Mouse (Mus musculus) hindbrain, embryonic 16.5 days (tissue): ENCODE measurements around the gene Lrwd1. TPM values are rescaled to one million over a fixed set of nuclear protein-coding genes. Genes with fewer than 3 reads are reported as not detected.
A peak's percentile ranks its signal among the peaks of the same experiment; 100 is the strongest.

ENCODE experiments used
- ATAC-seq: fragments of 200-750 bp; cut with Nextera tagmentation; 2 replicates; pipeline ENCODE4 v1.8.0; 2017; ENCODE audit warnings: moderate TSS enrichment, moderate library complexity
- H3K27ac ChIP-seq: fragments of 300-500 bp; sonication (generic); 2 replicates; pipeline ENCODE4 v1.5.1; 2014; ENCODE audit warnings: low read depth, mild to moderate bottlenecking, control low read depth, low read length, moderate library complexity
- H3K27me3 ChIP-seq: fragments of 300-500 bp; sonication (generic); replicated peaks from 2 replicates; pipeline ENCODE4 v1.6.1; 2014; ENCODE audit warnings: low read length; ENCODE audit not compliant: control insufficient read depth, insufficient read depth
- H3K36me3 ChIP-seq: fragments of 300-500 bp; sonication (generic); 2 replicates; pipeline ENCODE4 v1.6.1; 2014; ENCODE audit warnings: mild to moderate bottlenecking, low read length, moderate library complexity, mixed read lengths; ENCODE audit not compliant: control insufficient read depth, insufficient read depth
- H3K4me1 ChIP-seq: fragments of 300-500 bp; sonication (generic); 2 replicates; pipeline ENCODE4 v1.6.1; 2014; ENCODE audit warnings: low read depth, low read length; ENCODE audit not compliant: control insufficient read depth, insufficient read depth
- H3K4me2 ChIP-seq: fragments of 300-500 bp; sonication (generic); 2 replicates; pipeline ENCODE4 v1.6.1; 2014; ENCODE audit warnings: mild to moderate bottlenecking, low read length, control low read depth, moderate library complexity
- H3K4me3 ChIP-seq: fragments of 300-500 bp; sonication (generic); 2 replicates; pipeline ENCODE4 v1.5.1; 2014; ENCODE audit warnings: mild to moderate bottlenecking, low read length, control low read depth, moderate library complexity
- H3K9ac ChIP-seq: fragments of 300-500 bp; sonication (generic); 2 replicates; pipeline ENCODE4 v1.6.1; 2014; ENCODE audit warnings: low read depth, mild to moderate bottlenecking, control low read depth, low read length, moderate library complexity
- H3K9me3 ChIP-seq: fragments of 300-500 bp; sonication (generic); 2 replicates; pipeline ENCODE4 v1.6.1; 2014; ENCODE audit warnings: mild to moderate bottlenecking, low read length, moderate library complexity; ENCODE audit not compliant: control insufficient read depth
- WGBS: fragments of 180-500 bp; shearing (Covaris S2); extraction: QIAGEN DNeasy Blood & Tissue Kit; methylation state at CpG from one replicate; pipeline ENCODE4 v1.1.7; 2014; 5-methylcytosine and 5-hydroxymethylcytosine counted together
- polyA plus RNA-seq: library from polyadenylated mRNA; unstranded; fragments of >200 nt; fragmentation: Nextera tagmentation; extraction: Ambion mirVana; gene quantifications from 2 replicates; pipeline ENCODE4 v1.2.1, GENCODE M21; 2015

Gene Lrwd1
- polyA plus RNA-seq, 1 experiment from 2014 or later: 25.2 TPM

GRCm38 (mm10) chr5:136084891-136085651 lies 50.8 kb downstream of the Lrwd1 start:
- Histone ChIP-seq H3K27me3 (no peaks in the 10 kb centered on the region), H3K36me3 (no peaks in the 10 kb centered on the region), H3K4me2 (peak overlapping the region; percentile 93), H3K4me3 (peak overlapping the region; percentile 74), H3K9ac (peak overlapping the region; percentile 77), H3K27ac (peak overlapping the region; percentile 44; the same call in 1 of the 2 replicates), H3K9me3 (no peaks in the 10 kb centered on the region), H3K4me1 (peaks cover 16% of the 10 kb centered on the region)
- ATAC-seq: peak; percentile 27; the same call in 1 of the 2 replicates
- WGBS: 5% methylated on average over 21 of the region's 21 CpGs

- peaks cover 16% of the 10 kb centered on the region for H3K4me1 ChIP-seq
- H3K27me3 ChIP-seq: no peaks in the 10 kb centered on the region
- H3K4me3 ChIP-seq: peak overlapping the region; percentile 74
- H3K36me3 ChIP-seq: no peaks in the 10 kb centered on the region
- H3K9me3 ChIP-seq: no peaks in the 10 kb centered on the region
- peak overlapping the region; percentile 56; the same call in 1 of the 2 replicates for H3K27ac ChIP-seq
- 2% methylated on average over 23 of the region's 23 CpGs for WGBS
- peak overlapping the region; percentile 77 for H3K9ac ChIP-seq
- peak; percentile 48 for ATAC-seq
- H3K4me2 ChIP-seq: peak overlapping the region; percentile 93
Measured at GRCm38 (mm10) chr5:136084144-136084881, 51.6 kb downstream of the Lrwd1 start.

- 0% methylated on average over 24 of the region's 28 CpGs for WGBS
- Histone ChIP-seq H3K4me1 (peaks cover 16% of the 10 kb centered on the region), H3K4me2 (peak within 1 kb of the TSS; percentile 93), H3K36me3 (no peaks in the 10 kb centered on the region), H3K9ac (peak within 1 kb of the TSS; percentile 77), H3K27ac (peak within 1 kb of the TSS; percentile 56; the same call in 1 of the 2 replicates), H3K27me3 (no peaks in the 10 kb centered on the region), H3K9me3 (no peaks in the 10 kb centered on the region), H3K4me3 (peak within 1 kb of the TSS; percentile 74)
- ATAC-seq: peak; percentile 97
Measured at GRCm38 (mm10) chr5:136083669-136084107, 52.2 kb downstream of the Lrwd1 start, which contains the start of gene Rasa4. TSS of gene Rasa4 (plus strand) at chr5:136083916.

GRCm38 (mm10) chr5:136082345-136082744 lies 53.5 kb downstream of the Lrwd1 start:
- no peaks in the 10 kb centered on the region for H3K9me3 ChIP-seq
- no peak overlapping the region for H3K4me3 ChIP-seq
- no peak overlapping the region for H3K4me2 ChIP-seq
- H3K4me1 ChIP-seq: peaks cover 16% of the 10 kb centered on the region
- ATAC-seq: no peak
- no peaks in the 10 kb centered on the region for H3K36me3 ChIP-seq
- 83% methylated on average over 4 of the region's 4 CpGs for WGBS
- no peak overlapping the region for H3K9ac ChIP-seq
- H3K27me3 ChIP-seq: no peaks in the 10 kb centered on the region
- no peak overlapping the region for H3K27ac ChIP-seq

GRCm38 (mm10) chr5:136078136-136078535 lies 57.7 kb downstream of the Lrwd1 start:
- Histone ChIP-seq H3K4me2 (no peak overlapping the region), H3K4me3 (no peak overlapping the region), H3K27ac (no peak overlapping the region), H3K9ac (no peak overlapping the region), H3K9me3 (no peaks in the 10 kb centered on the region), H3K36me3 (no peaks in the 10 kb centered on the region), H3K27me3 (no peaks in the 10 kb centered on the region; the same call in 1 of the 2 replicates), H3K4me1 (no peaks in the 10 kb centered on the region)
- WGBS: 95% methylated on average over 5 of the region's 5 CpGs
- ATAC-seq: no peak

- H3K4me1 ChIP-seq: no peaks in the 10 kb centered on the region
- 83% methylated on average over 9 of the region's 9 CpGs for WGBS
- no peak for ATAC-seq
- no peak overlapping the region for H3K4me2 ChIP-seq
- H3K4me3 ChIP-seq: no peak overlapping the region
- no peaks in the 10 kb centered on the region; the same call in 1 of the 2 replicates for H3K27me3 ChIP-seq
- H3K27ac ChIP-seq: no peak overlapping the region
- H3K36me3 ChIP-seq: no peaks in the 10 kb centered on the region
- H3K9ac ChIP-seq: no peak overlapping the region
- H3K9me3 ChIP-seq: no peaks in the 10 kb centered on the region
Measured at GRCm38 (mm10) chr5:136077001-136077550, 58.8 kb downstream of the Lrwd1 start.

- 0 out of 2 replicates have a peak, but pooled peaks have one; percentile 6 for ATAC-seq
- Histone ChIP-seq H3K27me3 (no peaks in the 10 kb centered on the region; the same call in 1 of the 2 replicates), H3K27ac (no peak overlapping the region), H3K4me2 (no peak overlapping the region), H3K4me3 (no peak overlapping the region), H3K4me1 (no peaks in the 10 kb centered on the region), H3K36me3 (no peaks in the 10 kb centered on the region), H3K9me3 (no peaks in the 10 kb centered on the region), H3K9ac (no peak overlapping the region)
- WGBS: 33% methylated on average over 7 of the region's 7 CpGs
Measured at GRCm38 (mm10) chr5:136076284-136076683, 59.6 kb downstream of the Lrwd1 start.

- H3K4me3 ChIP-seq: no peak overlapping the region
- no peaks in the 10 kb centered on the region; the same call in 1 of the 2 replicates for H3K27me3 ChIP-seq
- H3K4me1 ChIP-seq: no peaks in the 10 kb centered on the region
- no peak for ATAC-seq
- no peak overlapping the region for H3K4me2 ChIP-seq
- H3K9ac ChIP-seq: no peak overlapping the region
- no peaks in the 10 kb centered on the region for H3K36me3 ChIP-seq
- H3K27ac ChIP-seq: no peak overlapping the region
- no peaks in the 10 kb centered on the region for H3K9me3 ChIP-seq
- 91% methylated on average over 5 of the region's 5 CpGs for WGBS
Measured at GRCm38 (mm10) chr5:136075076-136075475, 60.8 kb downstream of the Lrwd1 start.

GRCm38 (mm10) chr5:136073526-136073925 lies 62.3 kb downstream of the Lrwd1 start:
- H3K9ac ChIP-seq: no peak overlapping the region
- no peaks in the 10 kb centered on the region; the same call in 1 of the 2 replicates for H3K27me3 ChIP-seq
- H3K4me1 ChIP-seq: no peaks in the 10 kb centered on the region
- H3K4me3 ChIP-seq: no peak overlapping the region
- H3K4me2 ChIP-seq: no peak overlapping the region
- H3K36me3 ChIP-seq: no peaks in the 10 kb centered on the region
- no peak overlapping the region for H3K27ac ChIP-seq
- H3K9me3 ChIP-seq: no peaks in the 10 kb centered on the region
- no peak for ATAC-seq
- WGBS: 70% methylated on average over 11 of the region's 11 CpGs
